Mouse (Mus musculus): ENCODE data around the gene Foxi3.

DNA sequence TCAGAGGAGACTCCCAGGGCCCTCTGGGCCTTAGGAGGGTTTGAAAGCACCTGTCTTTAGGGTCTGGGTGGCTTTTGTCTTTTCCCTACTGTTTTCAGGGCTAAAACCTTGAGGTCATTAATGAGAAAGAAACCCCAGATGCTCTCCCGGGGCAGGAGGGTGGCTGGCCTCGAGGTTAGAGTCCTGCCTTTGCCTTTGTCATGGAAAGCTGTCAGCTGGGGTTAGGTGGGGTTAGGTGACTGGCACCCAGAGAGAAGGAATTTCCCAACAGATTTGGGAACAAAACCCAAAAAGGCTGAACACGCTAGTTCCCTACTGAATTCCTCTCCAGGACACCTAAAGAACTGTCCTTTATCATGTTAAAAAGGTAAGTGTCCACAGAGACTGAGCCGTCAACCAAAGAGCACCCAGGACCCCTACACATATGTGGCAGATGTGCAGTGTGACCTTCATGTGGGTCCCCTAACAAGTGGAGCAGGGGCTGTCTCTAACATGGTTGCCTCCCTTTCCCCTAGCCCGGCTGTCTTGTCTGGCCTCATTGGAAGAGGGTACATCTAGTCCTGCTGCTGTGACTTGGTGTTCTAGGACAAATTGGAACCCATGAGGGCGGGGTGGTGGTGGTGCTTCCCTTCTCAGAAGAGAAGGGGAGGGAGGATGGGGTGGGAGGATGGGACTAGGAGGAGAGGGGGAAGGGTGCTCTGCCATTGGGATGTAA is 7.9 kb downstream of the Foxi3 start:
- no peak for TF ChIP-seq CTCF (IDR thresholded peaks at IDR 0.05; ENCODE audit: low read depth, low read length)
- TF ChIP-seq POLR2AphosphoS5 (IDR thresholded peaks at IDR 0.05; ENCODE audit: insufficient replicate concordance, low read depth, low read length), result no peak
